In the genomic region with DNA sequence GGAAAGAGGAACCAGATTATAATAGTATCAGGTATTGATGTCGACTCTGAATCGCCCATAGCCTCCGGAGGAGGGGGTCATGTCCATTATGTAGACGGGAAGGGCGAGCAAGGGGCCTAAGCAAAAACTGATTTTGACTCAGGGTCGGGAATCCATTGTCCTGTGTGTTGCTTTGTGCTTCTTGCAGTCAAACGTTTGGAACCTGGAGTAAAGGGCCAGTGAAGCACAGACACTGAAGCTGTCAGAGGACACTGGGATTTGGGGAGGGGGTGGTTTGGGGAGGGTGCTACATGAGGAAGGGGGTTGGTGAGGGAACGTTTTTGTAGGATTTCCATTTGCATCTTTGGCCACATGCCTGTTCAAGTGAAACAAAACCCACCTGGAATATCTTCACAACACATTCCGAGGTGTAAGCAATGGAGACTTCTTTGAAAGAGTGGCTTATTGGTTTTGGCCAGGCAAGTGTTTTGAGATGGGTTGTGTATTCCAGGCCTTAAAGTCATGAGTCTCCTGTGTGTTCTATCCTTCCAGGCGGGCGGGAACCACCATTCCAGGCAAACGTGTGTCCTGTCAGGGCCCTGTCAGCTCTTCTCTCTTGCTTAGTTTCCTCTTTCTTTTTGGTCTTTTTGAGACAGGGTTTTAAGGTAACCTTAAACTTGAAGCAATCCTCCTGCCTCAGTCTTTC, we compare ENCODE assay signal across 1 mouse cellular context.
TF ChIP-seq lines count a peak whose summit lies in the region.

No protein-coding gene starts in this region.

TF ChIP-seq in MEL, 35 proteins besides CTCF, POLR2A, EP300 and RAD21 (continued from another document):
- TF ChIP-seq POLR2AphosphoS5 (IDR thresholded peaks at IDR 0.05; ENCODE audit: borderline replicate concordance, low read depth, low read length), result no peak
TF ChIP-seq in MEL: peak in this region for 0.
